Mouse (Mus musculus) hematopoietic stem cell, adult 5-6 weeks (primary cell): ENCODE results near the gene Capn12. TPM values are rescaled to one million over a fixed set of nuclear protein-coding genes. Genes with fewer than 3 reads are reported as not detected.
"Not testable (repeated sequence)": the region's sequence is repeated elsewhere in the genome, so short reads cannot be mapped to it uniquely, and the experiment has no call there.

Experiments used
- ATAC-seq, 2 experiments: fragments of 125-278 bp in 1 of 2; replicated peaks in 1 of 2; 2 replicates each; pipeline ENCODE4 v1.8.0; 2016 to 2017; ENCODE audit warnings: inconsistent platforms in 2 of 2, mild to moderate bottlenecking in 2 of 2, moderate number of reproducible peaks in 2 of 2, low read depth in 1 of 2, moderate TSS enrichment in 1 of 2; ENCODE audit not compliant: low FRiP score in 2 of 2, poor library complexity in 2 of 2, severe bottlenecking in 2 of 2, insufficient read depth in 1 of 2, low TSS enrichment in 1 of 2
- total RNA-seq: library from RNA; stranded (forward); fragments of 172-1452, 232-1000 nt; gene quantifications from 2 replicates; pipeline ENCODE4 v1.2.3, GENCODE M21; 2017

Capn12 gene
- total RNA-seq, 1 experiment from 2014 or later = not detected

- no peak for ATAC-seq
Measured at GRCm38 (mm10) chr7:28870901-28871664, 10.1 kb upstream of the Capn12 start.

- no peak for ATAC-seq
Measured at GRCm38 (mm10) chr7:28874565-28874964, 6.7 kb upstream of the Capn12 start.

GRCm38 (mm10) chr7:28876099-28876498 lies 5.1 kb upstream of the Capn12 start:
- ATAC-seq = no peak

GRCm38 (mm10) chr7:28877155-28877554 lies 4.1 kb upstream of the Capn12 start:
- ATAC-seq = no peak

GRCm38 (mm10) chr7:28877856-28878255 lies 3.4 kb upstream of the Capn12 start:
- no peak for ATAC-seq

GRCm38 (mm10) chr7:28879606-28880005 lies 1.6 kb upstream of the Capn12 start:
- ATAC-seq = no peak

GRCm38 (mm10) chr7:28880554-28880953 lies 668 bp upstream of the Capn12 start:
- no peak for ATAC-seq

- ATAC-seq = no peak
Measured at GRCm38 (mm10) chr7:28883039-28883438, 1.8 kb downstream of the Capn12 start.

GRCm38 (mm10) chr7:28883704-28884103 lies 2.5 kb downstream of the Capn12 start:
- ATAC-seq = not testable (repeated sequence)

- ATAC-seq = no peak
Measured at GRCm38 (mm10) chr7:28886486-28886885, 5.3 kb downstream of the Capn12 start.

- ATAC-seq = no peak
Measured at GRCm38 (mm10) chr7:28888701-28889161, 7.5 kb downstream of the Capn12 start.

GRCm38 (mm10) chr7:28892601-28893000 lies 11.4 kb downstream of the Capn12 start:
- no peak for ATAC-seq

- peak; percentile 51 to 55; a peak in 3 of 4 replicates for ATAC-seq
Measured at GRCm38 (mm10) chr7:28893643-28894265, 12.5 kb downstream of the Capn12 start.

GRCm38 (mm10) chr7:28894942-28895341 lies 13.7 kb downstream of the Capn12 start:
- no peak for ATAC-seq

GRCm38 (mm10) chr7:28897661-28898060 lies 16.4 kb downstream of the Capn12 start:
- ATAC-seq = no peak

- no peak for ATAC-seq
Measured at GRCm38 (mm10) chr7:28899972-28900371, 18.8 kb downstream of the Capn12 start.

GRCm38 (mm10) chr7:28901311-28902125 lies 20.3 kb downstream of the Capn12 start:
- no peak for ATAC-seq

- no peak for ATAC-seq
Measured at GRCm38 (mm10) chr7:28902180-28902579, 21.0 kb downstream of the Capn12 start.
